Mouse (Mus musculus) common myeloid progenitor, adult 5-6 weeks (primary cell): ENCODE data around the gene Cst6. TPM values are rescaled to one million over a fixed set of nuclear protein-coding genes. Genes with fewer than 3 reads are reported as not detected.
A peak's percentile ranks its signal among the peaks of the same experiment; 100 is the strongest.

Experiments used
- ATAC-seq: replicated peaks from 2 replicates; pipeline ENCODE4 v1.8.0; 2016; ENCODE audit warnings: low read depth, mild to moderate bottlenecking, moderate TSS enrichment, inconsistent platforms; ENCODE audit not compliant: poor library complexity, severe bottlenecking
- total RNA-seq: library from RNA; stranded (forward); fragments of 200-1000, 187-1606 nt; gene quantifications from 2 replicates; pipeline ENCODE4 v1.2.3, GENCODE M21; 2017

The Cst6 gene
- total RNA-seq, 1 experiment from 2014 or later: not detected

GRCm38 (mm10) chr19:5295736-5296075, 53.7 kb downstream of the Cst6 start:
- ATAC-seq: peak; percentile 33

DNA sequence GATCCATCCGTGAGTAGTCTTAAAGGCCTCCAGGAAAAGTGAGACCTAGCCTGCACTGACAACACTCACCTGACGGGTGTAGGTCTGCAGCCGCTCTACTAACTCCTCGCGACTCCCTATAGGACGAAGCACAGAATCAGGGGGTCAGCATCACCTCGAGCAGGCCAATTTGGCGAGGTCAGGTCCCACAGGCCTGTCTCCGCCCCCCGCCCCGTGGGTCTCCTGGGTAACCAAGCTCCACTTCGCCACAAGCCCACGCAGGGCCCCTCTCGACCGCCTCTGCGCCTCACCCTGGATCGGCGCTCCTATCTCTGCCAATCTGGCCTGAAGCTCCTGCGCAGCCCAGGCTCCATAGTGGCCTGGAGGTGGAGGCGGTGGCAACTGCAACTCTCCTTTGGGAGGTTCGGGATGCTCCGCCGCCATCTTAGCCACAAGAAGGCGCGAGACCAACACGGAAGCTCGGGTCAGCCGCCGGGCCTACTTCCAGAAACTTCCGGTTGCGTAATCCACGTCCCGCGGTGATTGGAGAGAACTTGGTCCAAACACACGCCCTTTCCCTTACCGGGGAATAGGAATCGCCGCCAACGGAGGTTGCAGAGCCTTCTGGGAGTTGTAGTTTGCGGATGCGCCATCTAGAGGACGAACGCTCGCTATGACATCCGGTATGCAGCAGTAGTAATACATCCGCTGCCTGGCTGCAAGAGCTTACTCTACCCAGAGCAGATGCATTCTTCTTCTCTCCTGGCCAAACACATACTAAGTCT, 54.2 kb downstream of the Cst6 start, which contains the start of gene Sf3b2:
Sf3b2 (minus strand) TSS at position 484 of the 764 bp plus-strand sequence.
- ATAC-seq: peak; percentile 98

Other genes with a start within 250 kb of the Cst6 start
- 62.3 and 67.7 TPM in 2 replicates for gene Rab1b, start 242.5 kb downstream of the Cst6 start, total RNA-seq
- gene Klc2, start 231.0 kb downstream of the Cst6 start, total RNA-seq: 4.8 and 5.2 TPM in 2 replicates
- gene Pacs1, start 76.5 kb downstream of the Cst6 start, total RNA-seq: 9.7 and 20.6 TPM in 2 replicates
- gene Sf3b2, start 54.1 kb downstream of the Cst6 start, total RNA-seq: 235 and 265 TPM in 2 replicates
- gene Gal3st3, start 51.2 kb downstream of the Cst6 start, total RNA-seq: not detected in 2 replicates
- gene Catsper1, start 13.8 kb downstream of the Cst6 start, total RNA-seq: not detected in 2 replicates
- gene Eif1ad, start 17.2 kb upstream of the Cst6 start, total RNA-seq: 60.0 and 61.7 TPM in 2 replicates
- gene Banf1, start 17.6 kb upstream of the Cst6 start, total RNA-seq: 71.4 and 75.6 TPM in 2 replicates
- gene Sart1, start 39.1 kb upstream of the Cst6 start, total RNA-seq: 93.3 and 103 TPM in 2 replicates
- gene Tsga10ip, start 53.0 kb upstream of the Cst6 start, total RNA-seq: not detected in 2 replicates
- gene Drap1, start 75.4 kb upstream of the Cst6 start, total RNA-seq: 112 and 125 TPM in 2 replicates
- 9.2 and 10.3 TPM in 2 replicates for gene AI837181, start 75.6 kb upstream of the Cst6 start, total RNA-seq
- gene Fosl1, start 98.0 kb upstream of the Cst6 start, total RNA-seq: 0.63 and 0.78 TPM in 2 replicates
- gene Ccdc85b, start 108.3 kb upstream of the Cst6 start, total RNA-seq: 3.0 and 5.4 TPM in 2 replicates
- 55.8 and 67.4 TPM in 2 replicates for gene Fibp, start 111.0 kb upstream of the Cst6 start, total RNA-seq
- gene Ctsw, start 118.9 kb upstream of the Cst6 start, total RNA-seq: 1.0 and 2.0 TPM in 2 replicates
- gene Efemp2, start 124.4 kb upstream of the Cst6 start, total RNA-seq: 0.09 TPM in 1 of 2 replicates, not detected in the other
- gene Mus81, start 138.8 kb upstream of the Cst6 start, total RNA-seq: 20.7 and 26.9 TPM in 2 replicates
- 940 and 946 TPM in 2 replicates for gene Cfl1, start 140.9 kb upstream of the Cst6 start, total RNA-seq
- gene 1700020D05Rik, start 154.2 kb upstream of the Cst6 start, total RNA-seq: not detected in 2 replicates
- 1.3 and 2.9 TPM in 2 replicates for gene Snx32, start 161.0 kb upstream of the Cst6 start, total RNA-seq
- not detected in 2 replicates for gene Ovol1, start 211.1 kb upstream of the Cst6 start, total RNA-seq
- 5.2 and 8.0 TPM in 2 replicates for gene Ap5b1, start 218.5 kb upstream of the Cst6 start, total RNA-seq